10 mouse cellular contexts compared by ENCODE assay signal in the genomic region with DNA sequence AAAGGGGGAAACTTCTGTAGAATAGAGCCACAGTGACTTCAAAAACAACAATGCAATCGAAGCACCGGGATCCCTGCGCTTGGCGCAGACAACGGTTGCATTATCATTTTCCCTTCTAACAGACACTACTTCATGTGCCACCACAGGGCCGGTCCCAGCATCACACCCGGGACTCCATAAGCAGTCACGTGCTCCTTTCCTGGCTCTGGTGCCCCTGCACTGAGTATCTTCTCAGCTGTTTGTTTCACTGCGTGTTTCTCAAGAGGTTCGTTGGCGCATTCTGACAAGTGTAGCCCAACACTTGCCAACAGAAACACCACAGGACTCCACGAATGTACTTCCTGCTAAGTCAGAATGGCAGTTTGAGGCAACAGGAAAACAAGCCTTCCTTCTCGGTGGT.
DNase-seq lines count a peak whose midpoint lies in the region; ATAC-seq lines count a peak whose summit lies in the region.
"Had no signal": no experiment of that assay in that cellular context is flagged by ENCODE, and none has a peak within 500 bp of the region (broad histone marks: within the 10 kb centered on the region; RNA-seq: fewer than 3 reads in every experiment).

No protein-coding gene starts in this region.

- DNase-seq in cerebellum, postnatal 10 days, result peak; percentile 38 to 57
- no peak for DNase-seq in cerebellum, adult 8-10 months
- DNase-seq in left cerebral cortex, postnatal 4 days, result peak; percentile 44
- no peak for DNase-seq in left cerebral cortex, postnatal 36 days (ENCODE audit: low spot score in 2 of 2)
- DNase-seq in heart, adult 9 months (ENCODE audit: low spot score in 2 of 2), result peak; percentile 46 to 57
- DNase-seq in embryo, embryonic 10 days (ENCODE audit: low spot score), result no peak
- no peak for DNase-seq in adrenal gland, postnatal 36 days
- DNase-seq: kidney, adult 8-10 months had no signal

- intact Hi-C loops in left cerebral cortex, postnatal 4 days (cut with DNase I), result no loop called here
- intact Hi-C loops in left cerebral cortex, postnatal 36 days (cut with DNase I), result loop anchor here (5.0 kb wide), 1 partner anchor 100 kb away; no protein-coding TSS in a partner anchor

- peak; percentile 57 to 74 for ATAC-seq in hematopoietic stem cell, adult 5-6 weeks (replicated peaks in 1 of 2; ENCODE audit: insufficient read depth in 1 of 2, low FRiP score in 2 of 2, low TSS enrichment in 1 of 2, low read depth in 1 of 2, poor library complexity in 2 of 2, severe bottlenecking in 2 of 2)
- ATAC-seq: midbrain, embryonic 16.5 days had no signal

Comparison
In these comparisons a context has a peak if more than half of its experiments do, and no peak if none do; other contexts are left out.
1. DNase-seq: peak in cerebellum, postnatal 10 days (2 of 2), left cerebral cortex, postnatal 4 days (single experiment) and heart, adult 9 months (2 of 2); none in cerebellum, adult 8-10 months (single experiment), left cerebral cortex, postnatal 36 days (0 of 2), embryo, embryonic 10 days (single experiment) and adrenal gland, postnatal 36 days (0 of 2).